In genomic region chr2:168204476-168204999, GRCm38 (mm10) we compare ENCODE assay signal across 8 mouse cellular contexts. TPM values are rescaled to one million over a fixed set of nuclear protein-coding genes. Genes with fewer than 3 reads are reported as not detected.
DNase-seq lines count a peak whose midpoint lies in the region; ATAC-seq and TF ChIP-seq lines count a peak whose summit lies in the region.

No protein-coding gene starts in this region.

- no peak for ATAC-seq in kidney, embryonic 16.5 days (ENCODE audit: low FRiP score, low TSS enrichment)
- ATAC-seq in embryonic facial prominence, embryonic 11.5 days (replicated peaks; ENCODE audit: insufficient number of reproducible peaks, low FRiP score, low TSS enrichment, low read depth): no peak
- ATAC-seq in hindbrain, postnatal 0 days: no peak
- no peak for ATAC-seq in midbrain, embryonic 16.5 days

- peaks cover 34% of the 10 kb centered on the region for H3K4me1 ChIP-seq in kidney, embryonic 16.5 days (ENCODE audit: insufficient read depth, low read length)
- H3K4me1 ChIP-seq in embryonic facial prominence, embryonic 11.5 days (ENCODE audit: control insufficient read depth, insufficient read depth, low read length): no peaks in the 10 kb centered on the region; the same call in 1 of the 2 replicates
- H3K4me1 ChIP-seq in hindbrain, postnatal 0 days (ENCODE audit: insufficient read depth, low read length): peaks cover 5% of the 10 kb centered on the region; the same call in 1 of the 2 replicates
- H3K4me1 ChIP-seq in midbrain, embryonic 16.5 days (ENCODE audit: control insufficient read depth, insufficient read depth, low read length): peaks cover 43% of the 10 kb centered on the region

- DNase-seq in kidney, postnatal 10 days: no peak
- no peak for DNase-seq in embryonic facial prominence, embryonic 11.5 days (ENCODE audit: low spot score)
- DNase-seq in hindbrain, postnatal 0 days (ENCODE audit: low spot score): no peak
- DNase-seq in ovary, postnatal 36 days (ENCODE audit: low spot score): no peak
- no peak for DNase-seq in right cerebral cortex, adult 18-20 months
- no peak for DNase-seq in left cerebral cortex, postnatal 4 days

- 77% methylated on average over 8 of the region's 8 CpGs for WGBS in kidney, embryonic 16.5 days
- 91% methylated on average over 8 of the region's 8 CpGs for WGBS in embryonic facial prominence, embryonic 11.5 days
- 81% methylated on average over 8 of the region's 8 CpGs for WGBS in hindbrain, postnatal 0 days
- WGBS in midbrain, embryonic 16.5 days: 86% methylated on average over 8 of the region's 8 CpGs

- peak overlapping the region; percentile 62 for H3K4me2 ChIP-seq in kidney, embryonic 16.5 days (replicated peaks; ENCODE audit: low read depth, low read length)
- H3K4me2 ChIP-seq in embryonic facial prominence, embryonic 11.5 days (ENCODE audit: low read depth, low read length): peak overlapping the region; percentile 69
- peak overlapping the region; percentile 69 for H3K4me2 ChIP-seq in hindbrain, postnatal 0 days (ENCODE audit: low read depth, low read length)
- peak overlapping the region; percentile 81 for H3K4me2 ChIP-seq in midbrain, embryonic 16.5 days (ENCODE audit: low read length)

- H3K27ac ChIP-seq in kidney, embryonic 16.5 days (ENCODE audit: low read length): no peak overlapping the region
- no peak overlapping the region for H3K27ac ChIP-seq in embryonic facial prominence, embryonic 11.5 days (replicated peaks; ENCODE audit: low read depth, low read length)
- H3K27ac ChIP-seq in hindbrain, postnatal 0 days: no peak overlapping the region
- no peak overlapping the region for H3K27ac ChIP-seq in midbrain, embryonic 16.5 days (ENCODE audit: low read length)

- H3K36me3 ChIP-seq in kidney, embryonic 16.5 days (ENCODE audit: insufficient read depth, low read length): peaks cover 23% of the 10 kb centered on the region
- H3K36me3 ChIP-seq in embryonic facial prominence, embryonic 11.5 days (replicated peaks; ENCODE audit: control insufficient read depth, insufficient read depth, low read depth, low read length): peaks cover 7% of the 10 kb centered on the region
- H3K36me3 ChIP-seq in hindbrain, postnatal 0 days (ENCODE audit: insufficient read depth, low read length): peaks cover 9% of the 10 kb centered on the region; the same call in 1 of the 2 replicates
- H3K36me3 ChIP-seq in midbrain, embryonic 16.5 days (ENCODE audit: control insufficient read depth, insufficient read depth, low read length): peaks cover 3% of the 10 kb centered on the region

- peak overlapping the region; percentile 100 for H3K9ac ChIP-seq in kidney, embryonic 16.5 days (replicated peaks; ENCODE audit: low read length)
- peak overlapping the region; percentile 25; the same call in 1 of the 2 replicates for H3K9ac ChIP-seq in embryonic facial prominence, embryonic 11.5 days (replicated peaks; ENCODE audit: low read length)
- H3K9ac ChIP-seq in hindbrain, postnatal 0 days (replicated peaks; ENCODE audit: low read length): no peak overlapping the region
- no peak overlapping the region; the same call in 1 of the 2 replicates for H3K9ac ChIP-seq in midbrain, embryonic 16.5 days (ENCODE audit: low read depth, low read length)

- H3K9me3 ChIP-seq in kidney, embryonic 16.5 days (ENCODE audit: low read length): no peaks in the 10 kb centered on the region
- H3K9me3 ChIP-seq in embryonic facial prominence, embryonic 11.5 days (replicated peaks; ENCODE audit: control insufficient read depth, low read length): no peaks in the 10 kb centered on the region
- H3K9me3 ChIP-seq in hindbrain, postnatal 0 days (ENCODE audit: low read length): no peaks in the 10 kb centered on the region
- H3K9me3 ChIP-seq in midbrain, embryonic 16.5 days (replicated peaks; ENCODE audit: control insufficient read depth, low read length, poor library complexity, severe bottlenecking): no peaks in the 10 kb centered on the region

- H3K27me3 ChIP-seq in kidney, embryonic 16.5 days (ENCODE audit: insufficient read depth, low read length): no peaks in the 10 kb centered on the region
- H3K27me3 ChIP-seq in embryonic facial prominence, embryonic 11.5 days (ENCODE audit: control insufficient read depth, insufficient read depth, low read length): no peaks in the 10 kb centered on the region
- H3K27me3 ChIP-seq in hindbrain, postnatal 0 days (ENCODE audit: insufficient read depth, low read length): no peaks in the 10 kb centered on the region
- H3K27me3 ChIP-seq in midbrain, embryonic 16.5 days (ENCODE audit: control insufficient read depth, insufficient read depth, low read depth, low read length): no peaks in the 10 kb centered on the region

- peak overlapping the region; percentile 85 for H3K4me3 ChIP-seq in kidney, embryonic 16.5 days (ENCODE audit: low read length)
- peak overlapping the region; percentile 82 for H3K4me3 ChIP-seq in embryonic facial prominence, embryonic 11.5 days (ENCODE audit: low read depth, low read length)
- H3K4me3 ChIP-seq in hindbrain, postnatal 0 days (ENCODE audit: low read length): peak overlapping the region; percentile 98
- H3K4me3 ChIP-seq in midbrain, embryonic 16.5 days (ENCODE audit: low read depth, low read length): peak overlapping the region; percentile 90

- intact Hi-C loops in left cerebral cortex, postnatal 4 days (cut with DNase I): no loop called here

- TF ChIP-seq CTCF in hindbrain, postnatal 0 days (IDR thresholded peaks at IDR 0.05; ENCODE audit: low read depth): peak; percentile 26

RNA-seq across cellular contexts. Expression of gene Adnp, which starts 2.4 kb away (rescaled TPM):
- 1.3 and 2.3 TPM in 2 replicates for polyA plus RNA-seq in kidney, embryonic 16.5 days (2015; fragmentation: Nextera tagmentation; extraction: Ambion mirVana)
- polyA plus RNA-seq in embryonic facial prominence, embryonic 11.5 days (2014; fragmentation: Nextera tagmentation; extraction: Ambion mirVana): 3.3 and 10.1 TPM in 2 replicates
- 37.5 and 47.1 TPM in 2 replicates for total RNA-seq in hindbrain, postnatal 0 days (2014; rRNA removed)
- 11.1 and 14.1 TPM in 2 replicates for polyA plus RNA-seq in hindbrain, postnatal 0 days (2015; fragmentation: Nextera tagmentation; extraction: Ambion mirVana)
- polyA plus RNA-seq in midbrain, embryonic 16.5 days (2015; fragmentation: Nextera tagmentation; extraction: Ambion mirVana): 2.7 and 2.8 TPM in 2 replicates
- 100 to 1,000 TPM; 146 to 147 TPM for total RNA-seq in left cerebral cortex, postnatal 4 days (2021)

RNA-seq across cellular contexts. Expression of gene Gm20716, which starts 25.6 kb away (rescaled TPM):
- polyA plus RNA-seq in kidney, embryonic 16.5 days (2015; fragmentation: Nextera tagmentation; extraction: Ambion mirVana): 16.7 and 18.6 TPM in 2 replicates
- polyA plus RNA-seq in embryonic facial prominence, embryonic 11.5 days (2014; fragmentation: Nextera tagmentation; extraction: Ambion mirVana): 27.1 and 27.2 TPM in 2 replicates
- 11.7 and 15.7 TPM in 2 replicates for total RNA-seq in hindbrain, postnatal 0 days (2014; rRNA removed)
- polyA plus RNA-seq in hindbrain, postnatal 0 days (2015; fragmentation: Nextera tagmentation; extraction: Ambion mirVana): 14.3 and 14.4 TPM in 2 replicates
- polyA plus RNA-seq in midbrain, embryonic 16.5 days (2015; fragmentation: Nextera tagmentation; extraction: Ambion mirVana): 18.2 and 21.7 TPM in 2 replicates
- 10 to 100 TPM; 28.5 to 33.7 TPM for total RNA-seq in left cerebral cortex, postnatal 4 days (2021)

RNA-seq across cellular contexts. Expression of gene Dpm1, which starts 25.9 kb away (rescaled TPM):
- polyA plus RNA-seq in kidney, embryonic 16.5 days (2015; fragmentation: Nextera tagmentation; extraction: Ambion mirVana): 82.2 and 99.4 TPM in 2 replicates
- polyA plus RNA-seq in embryonic facial prominence, embryonic 11.5 days (2014; fragmentation: Nextera tagmentation; extraction: Ambion mirVana): 69.2 and 78.5 TPM in 2 replicates
- 82.9 and 200 TPM in 2 replicates for total RNA-seq in hindbrain, postnatal 0 days (2014; rRNA removed)
- polyA plus RNA-seq in hindbrain, postnatal 0 days (2015; fragmentation: Nextera tagmentation; extraction: Ambion mirVana): 99.2 and 104 TPM in 2 replicates
- polyA plus RNA-seq in midbrain, embryonic 16.5 days (2015; fragmentation: Nextera tagmentation; extraction: Ambion mirVana): 80.3 and 83.4 TPM in 2 replicates
- total RNA-seq in left cerebral cortex, postnatal 4 days (2021): 10 to 100 TPM; 29.7 to 41.5 TPM

RNA-seq across cellular contexts. Expression of gene Mocs3, which starts 25.9 kb away (rescaled TPM):
- 6.0 and 6.2 TPM in 2 replicates for polyA plus RNA-seq in kidney, embryonic 16.5 days (2015; fragmentation: Nextera tagmentation; extraction: Ambion mirVana)
- 7.6 and 8.4 TPM in 2 replicates for polyA plus RNA-seq in embryonic facial prominence, embryonic 11.5 days (2014; fragmentation: Nextera tagmentation; extraction: Ambion mirVana)
- 24.9 and 27.0 TPM in 2 replicates for total RNA-seq in hindbrain, postnatal 0 days (2014; rRNA removed)
- 7.8 and 8.2 TPM in 2 replicates for polyA plus RNA-seq in hindbrain, postnatal 0 days (2015; fragmentation: Nextera tagmentation; extraction: Ambion mirVana)
- 7.5 and 8.5 TPM in 2 replicates for polyA plus RNA-seq in midbrain, embryonic 16.5 days (2015; fragmentation: Nextera tagmentation; extraction: Ambion mirVana)
- 10 to 100 TPM; 15.5 to 17.7 TPM for total RNA-seq in left cerebral cortex, postnatal 4 days (2021)

Comparison
In these comparisons a context has a peak if more than half of its experiments do, and no peak if none do; other contexts are left out.
1. H3K9ac ChIP-seq: peak in kidney, embryonic 16.5 days (single experiment) and embryonic facial prominence, embryonic 11.5 days (single experiment); none in hindbrain, postnatal 0 days (single experiment) and midbrain, embryonic 16.5 days (single experiment).
2. Peak in every context shown above with its lines, with median percentiles within 50 percentile points of each other: H3K4me2 ChIP-seq and H3K4me3 ChIP-seq.